Mouse (Mus musculus) heart, adult 2 months (tissue): Measurements from ENCODE around the gene AC140267.1.

ENCODE experiments used
- CTCF ChIP-seq: fragments of 200-600 bp; IDR thresholded peaks from 2 replicates; pipeline ENCODE4 v1.8.1; 2022; ENCODE audit warnings: antibody characterized with exemption, mild to moderate bottlenecking, moderate library complexity
- POLR2A ChIP-seq: fragments of 200-500 bp; IDR thresholded peaks from 2 replicates; pipeline ENCODE4 v1.6.1; 2011; ENCODE audit warnings: mild to moderate bottlenecking, low read depth, low read length, control low read depth; ENCODE audit not compliant: insufficient read depth

DNA sequence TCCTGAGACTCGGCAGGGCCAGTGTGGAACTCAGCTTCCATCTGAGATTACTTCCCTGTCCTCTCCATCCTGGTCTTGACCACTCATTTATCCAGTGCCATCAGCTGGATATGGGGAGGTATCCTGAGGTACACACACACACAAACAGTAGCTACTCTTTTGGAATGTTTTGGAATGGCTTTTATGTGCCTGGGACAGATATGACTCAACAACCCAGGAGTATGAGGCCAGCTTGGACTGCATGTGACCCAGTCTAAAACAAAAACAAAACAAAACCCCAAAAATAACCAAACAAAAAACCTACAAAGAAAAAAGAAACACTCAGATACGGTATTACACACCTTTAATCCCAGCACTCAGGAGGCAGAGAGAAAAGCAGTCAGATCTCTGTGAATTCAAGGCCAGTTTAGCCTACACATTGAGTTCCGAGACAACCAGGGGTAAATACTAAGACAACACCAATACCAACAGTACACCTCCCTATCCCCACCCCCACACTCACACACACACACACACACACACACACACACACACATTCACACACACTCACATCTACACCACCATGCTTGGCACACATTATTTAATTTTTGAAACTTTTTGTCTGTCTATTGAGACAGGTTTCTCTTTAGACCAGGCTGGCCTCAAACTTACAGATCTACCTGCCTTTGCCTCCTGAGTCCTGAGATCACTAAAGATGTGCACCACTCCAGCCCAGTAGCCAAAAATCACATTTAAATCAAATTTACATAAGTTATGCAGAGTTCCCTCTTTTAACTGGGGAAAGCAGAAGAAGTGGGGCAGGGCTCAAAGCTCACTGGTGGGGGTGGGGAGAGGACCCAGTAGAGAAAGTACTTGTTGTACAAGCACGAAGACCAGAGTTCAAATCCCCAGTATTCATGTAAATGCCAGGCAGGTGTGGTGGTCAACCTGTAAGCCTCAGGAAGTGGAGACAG lies 15.7 kb upstream of the AC140267.1 start:
- TF ChIP-seq CTCF (no peak), POLR2A (no peak)
